In the genomic region with DNA sequence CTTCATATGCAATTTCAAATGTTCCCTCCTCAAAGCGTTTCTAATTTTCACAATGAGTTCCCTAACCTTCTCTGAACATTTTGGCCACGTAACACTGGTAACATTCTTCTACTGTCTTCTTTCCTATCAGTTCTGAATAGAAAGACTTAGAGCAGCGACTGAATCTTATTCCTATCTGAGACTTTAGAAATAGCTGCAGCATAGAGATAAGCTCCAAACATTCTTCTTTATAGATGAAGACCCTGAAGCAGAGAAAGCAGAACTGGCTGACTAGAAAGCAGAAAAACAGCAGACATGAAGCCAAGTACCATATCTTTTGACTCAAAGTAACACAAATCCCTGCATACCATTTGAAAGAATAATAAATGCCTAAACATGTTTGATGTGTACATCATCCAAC, we compare ENCODE assay signal across 20 mouse cellular contexts. TPM values are rescaled to one million over a fixed set of nuclear protein-coding genes. Genes with fewer than 3 reads are reported as not detected.
A peak's percentile ranks its signal among the peaks of the same experiment; 100 is the strongest.
DNase-seq lines count a peak whose midpoint lies in the region; ATAC-seq and TF ChIP-seq lines count a peak whose summit lies in the region.
"Had no signal": no experiment of that assay in that cellular context is flagged by ENCODE, and none has a peak within 500 bp of the region (broad histone marks: within the 10 kb centered on the region; RNA-seq: fewer than 3 reads in every experiment).

No protein-coding gene starts in this region.

- no peak overlapping the region for H3K27ac ChIP-seq in MEL (ENCODE audit: control insufficient read depth, low read depth, low read length)
- no peak overlapping the region for H3K27ac ChIP-seq in kidney, embryonic 16.5 days (ENCODE audit: low read length)

- H3K9me3 ChIP-seq in G1E (replicated peaks) (no peaks in the 10 kb centered on the region), MEL (replicated peaks; ENCODE audit: insufficient read depth, low read length) (no peaks in the 10 kb centered on the region)
- H3K9me3 ChIP-seq in kidney, embryonic 16.5 days (ENCODE audit: low read length): no peaks in the 10 kb centered on the region

- H3K36me3 ChIP-seq in G1E (replicated peaks) (no peaks in the 10 kb centered on the region), MEL (ENCODE audit: control insufficient read depth in 1 of 2, insufficient read depth in 2 of 2, low read length in 2 of 2) (peaks cover 0 to 2% of the 10 kb centered on the region in 2 experiments; a peak in 2 of 4 replicates)
- H3K36me3 ChIP-seq in kidney, embryonic 16.5 days (ENCODE audit: insufficient read depth, low read length): no peaks in the 10 kb centered on the region

- no peaks in the 10 kb centered on the region for H3K79me2 ChIP-seq in MEL (ENCODE audit: control insufficient read depth, insufficient read depth, low read length, poor library complexity)

- no peaks in the 10 kb centered on the region for H3K27me3 ChIP-seq in G1E (ENCODE audit: insufficient read depth, low read length)
- no peaks in the 10 kb centered on the region for H3K27me3 ChIP-seq in MEL (ENCODE audit: control insufficient read depth in 1 of 2, insufficient read depth in 2 of 2, low read length in 2 of 2)
- no peaks in the 10 kb centered on the region for H3K27me3 ChIP-seq in kidney, embryonic 16.5 days (ENCODE audit: insufficient read depth, low read length)
- H3K27me3 ChIP-seq: CH12.LX, Patski had no signal

- 96% methylated on average over 3 of the region's 3 CpGs for WGBS in kidney, embryonic 16.5 days

- H3K4me1 ChIP-seq in G1E (ENCODE audit: insufficient read depth, low read depth, low read length): no peaks in the 10 kb centered on the region
- H3K4me1 ChIP-seq in MEL (ENCODE audit: control insufficient read depth in 1 of 2, insufficient read depth in 2 of 2, low read length in 2 of 2): peaks cover 5 to 7% of the 10 kb centered on the region in 2 experiments
- H3K4me1 ChIP-seq in kidney, embryonic 16.5 days (ENCODE audit: insufficient read depth, low read length): no peaks in the 10 kb centered on the region

- H3K4me3 ChIP-seq in G1E (ENCODE audit: low read depth, low read length) (no peak overlapping the region), MEL (ENCODE audit: control insufficient read depth in 1 of 2, insufficient read depth in 1 of 2, low read depth in 2 of 2, low read length in 2 of 2) (no peak overlapping the region)
- H3K4me3 ChIP-seq in kidney, embryonic 16.5 days (ENCODE audit: low read length): no peak overlapping the region

- peak; percentile 42; the same call in 1 of the 2 replicates for ATAC-seq in G1E (ENCODE audit: extremely low read depth, insufficient number of reproducible peaks, low FRiP score, poor library complexity, severe bottlenecking)
- ATAC-seq in kidney, embryonic 16.5 days (ENCODE audit: low FRiP score, low TSS enrichment): no peak
- ATAC-seq: activated CD4-positive, CD25-positive, alpha-beta regulatory T cell, adult 4 months; CD4-positive, CD25-positive, alpha-beta regulatory T cell, adult 4 months; Patski had no signal

- DNase-seq in G1E (ENCODE audit: low spot score) (no peak), MEL (ENCODE audit: low read depth, low spot score) (peak; percentile 62)
- no peak for DNase-seq in gastrocnemius, adult 8-10 months (ENCODE audit: low spot score in 2 of 2)
- DNase-seq: adrenal gland, adult 2 months; adrenal gland, adult 8-10 months; adrenal gland, postnatal 10 days; adrenal gland, postnatal 14 days; adrenal gland, postnatal 25 days; adrenal gland, postnatal 36 days; B cell, adult 2 months; cerebellum, adult 11 months; cerebellum, adult 11-12 months; cerebellum, adult 18-20 months; cerebellum, adult 2 months; cerebellum, adult 8-10 months had no signal

- TF ChIP-seq EP300 in MEL (IDR thresholded peaks at IDR 0.05; ENCODE audit: low read depth in 1 of 2, low read length in 2 of 2): peak; percentile 78 to 79

- H3K4me2 ChIP-seq in kidney, embryonic 16.5 days (replicated peaks; ENCODE audit: low read depth, low read length): no peak overlapping the region

- TF ChIP-seq CTCF in G1E (IDR thresholded peaks at IDR 0.05; ENCODE audit: low read depth, low read length) (no peak), MEL (IDR thresholded peaks at IDR 0.05 in 2 of 3, conservative IDR thresholded peaks at IDR 0.05 in 1 of 3; ENCODE audit: control insufficient read depth in 1 of 3, insufficient read depth in 1 of 3, low read depth in 2 of 3, low read length in 3 of 3, poor library complexity in 1 of 3, severe bottlenecking in 1 of 3) (no peak)

- TF ChIP-seq RAD21 in MEL (IDR thresholded peaks at IDR 0.05; ENCODE audit: low read depth, low read length): no peak

- no peak for TF ChIP-seq POLR2A in MEL (IDR thresholded peaks at IDR 0.05; ENCODE audit: control insufficient read depth in 1 of 2, insufficient read depth in 1 of 2, low read depth in 1 of 2, low read length in 2 of 2, poor library complexity in 1 of 2)

- H3K9ac ChIP-seq in MEL (ENCODE audit: control insufficient read depth, low read depth, low read length, poor library complexity, severe bottlenecking): no peak overlapping the region
- H3K9ac ChIP-seq in kidney, embryonic 16.5 days (replicated peaks; ENCODE audit: low read length): no peak overlapping the region

TF ChIP-seq in MEL, 35 proteins besides CTCF, POLR2A, EP300 and RAD21:
- TF ChIP-seq GATA1 (IDR thresholded peaks at IDR 0.05; ENCODE audit: low read depth, low read length) (peak; percentile 84), ETS1 (IDR thresholded peaks at IDR 0.05; ENCODE audit: low read depth, low read length) (peak; percentile 55), MXI1 (IDR thresholded peaks at IDR 0.05; ENCODE audit: low read depth, low read length) (no peak; the same call in 1 of the 2 replicates), NRF1 (IDR thresholded peaks at IDR 0.05; ENCODE audit: insufficient read depth, low read depth, low read length, poor library complexity, severe bottlenecking) (no peak), SIN3A (IDR thresholded peaks at IDR 0.05; ENCODE audit: low read length) (0 out of 2 replicates have a peak, but pooled peaks have one; percentile 21), TCF12 (IDR thresholded peaks at IDR 0.05; ENCODE audit: low read depth, low read length) (peak; percentile 87), RCOR1 (IDR thresholded peaks at IDR 0.05; ENCODE audit: low read depth, low read length) (peak; percentile 91)

RNA-seq across cellular contexts. Expression of a gene that starts 39.4 kb away (rescaled TPM):
- total RNA-seq in G1E (2014; fragmentation: Nextera tagmentation) (2.0 and 2.1 TPM in 2 replicates), G1E (2017) (6.4 and 7.1 TPM in 2 replicates), MEL (2012; rRNA removed) (not detected in 2 replicates)
- polyA plus RNA-seq in G1E (2012) (0.38 and 0.46 TPM in 2 replicates), MEL (2012; ENCODE audit: insufficient read depth in 1 of 2, insufficient read length in 2 of 2, low read depth in 1 of 2, low replicate concordance in 2 of 2, missing spikeins in 1 of 2) (not detected)
- polyA plus RNA-seq in kidney, embryonic 16.5 days (2015; fragmentation: Nextera tagmentation; extraction: Ambion mirVana): 2.6 and 3.1 TPM in 2 replicates
- under 1 TPM; 0.16 to 0.34 (median 0.24) TPM for total RNA-seq in gastrocnemius, adult 8-10 months (2022)
- total RNA-seq: CH12.LX had no signal
